25 mouse cellular contexts compared by ENCODE assay signal in the genomic region with DNA sequence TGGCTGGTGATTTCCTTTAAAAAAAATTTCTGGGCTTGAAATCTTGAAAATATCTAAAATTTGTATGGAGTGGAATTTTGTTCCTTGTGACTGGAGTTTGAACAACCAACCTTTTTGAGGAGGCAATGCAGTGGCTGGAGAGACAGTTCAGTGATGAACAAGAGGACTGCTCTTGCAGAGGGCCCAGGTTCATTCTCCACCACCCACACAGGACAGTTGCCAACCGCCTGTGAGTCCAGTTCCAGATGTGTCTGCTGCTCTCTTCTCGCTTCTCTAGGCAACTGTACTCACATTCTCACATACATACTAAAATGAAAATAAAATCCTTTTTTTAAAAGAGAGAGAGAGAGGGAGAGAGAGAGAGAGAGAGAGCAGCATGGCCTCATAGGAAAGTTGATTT.
A peak's percentile ranks its signal among the peaks of the same experiment; 100 is the strongest.
DNase-seq lines count a peak whose midpoint lies in the region; ATAC-seq and TF ChIP-seq lines count a peak whose summit lies in the region.
"Had no signal": no experiment of that assay in that cellular context is flagged by ENCODE, and none has a peak within 500 bp of the region (broad histone marks: within the 10 kb centered on the region; RNA-seq: fewer than 3 reads in every experiment).

No protein-coding gene starts in this region.

- no peak overlapping the region for H3K9ac ChIP-seq in midbrain, embryonic 11.5 days (ENCODE audit: low read length)
- H3K9ac ChIP-seq: forebrain, embryonic 13.5 days; heart, embryonic 12.5 days; heart, embryonic 15.5 days; hindbrain, embryonic 13.5 days; intestine, embryonic 15.5 days had no signal

- H3K4me3 ChIP-seq in layer of hippocampus, adult 2 months = no peak overlapping the region
- H3K4me3 ChIP-seq in midbrain, embryonic 11.5 days (ENCODE audit: low read depth, low read length) = no peak overlapping the region
- H3K4me3 ChIP-seq: forebrain, embryonic 10.5 days; forebrain, embryonic 13.5 days; heart, embryonic 12.5 days; heart, embryonic 15.5 days; hindbrain, embryonic 10.5 days; hindbrain, embryonic 13.5 days; intestine, embryonic 15.5 days had no signal

- peak; percentile 9 for DNase-seq in gastrocnemius, postnatal 10 days
- no peak for DNase-seq in gastrocnemius, postnatal 14 days
- DNase-seq in layer of hippocampus, adult 2 months (ENCODE audit: low spot score in 2 of 2) = no peak
- no peak for DNase-seq in layer of hippocampus, postnatal 36 days
- DNase-seq in NIH3T3 (ENCODE audit: low read depth) = peak; percentile 22
- DNase-seq in midbrain, embryonic 11.5 days (ENCODE audit: low spot score, missing footprints) = no peak
- DNase-seq: adrenal gland, postnatal 10 days; adrenal gland, postnatal 36 days; cerebellum, adult 18-20 months; cerebellum, adult 9-10 months; cerebellum, postnatal 14 days; heart, postnatal 10 days; heart, postnatal 36 days; kidney, adult 11 months had no signal

- 92% methylated on average over 2 of the region's 2 CpGs for WGBS in midbrain, embryonic 11.5 days

- H3K27me3 ChIP-seq in midbrain, embryonic 11.5 days (ENCODE audit: control insufficient read depth, insufficient read depth, low read length) = no peaks in the 10 kb centered on the region
- H3K27me3 ChIP-seq: forebrain, embryonic 13.5 days; heart, embryonic 12.5 days; heart, embryonic 15.5 days; intestine, embryonic 15.5 days had no signal

- no peaks in the 10 kb centered on the region for H3K9me3 ChIP-seq in midbrain, embryonic 11.5 days (ENCODE audit: control insufficient read depth, low read length)
- H3K9me3 ChIP-seq: forebrain, embryonic 10.5 days; forebrain, embryonic 13.5 days; heart, embryonic 12.5 days; heart, embryonic 15.5 days; hindbrain, embryonic 10.5 days; hindbrain, embryonic 13.5 days; intestine, embryonic 15.5 days had no signal

- H3K36me3 ChIP-seq in midbrain, embryonic 11.5 days (ENCODE audit: control insufficient read depth, insufficient read depth, low read length) = no peaks in the 10 kb centered on the region
- H3K36me3 ChIP-seq: forebrain, embryonic 10.5 days; heart, embryonic 12.5 days; heart, embryonic 15.5 days; hindbrain, embryonic 10.5 days; hindbrain, embryonic 13.5 days; intestine, embryonic 15.5 days had no signal

- ATAC-seq in midbrain, embryonic 11.5 days (ENCODE audit: low FRiP score) = no peak
- ATAC-seq: activated CD4-positive, CD25-positive, alpha-beta regulatory T cell, adult 4 months; CD4-positive, CD25-positive, alpha-beta regulatory T cell, adult 4 months; forebrain, embryonic 13.5 days; forebrain, embryonic 16.5 days; hindbrain, embryonic 16.5 days; intestine, embryonic 15.5 days had no signal

- peak overlapping the region; percentile 32 for H3K27ac ChIP-seq in layer of hippocampus, adult 2 months
- H3K27ac ChIP-seq in midbrain, embryonic 11.5 days (ENCODE audit: low read depth, low read length) = no peak overlapping the region
- H3K27ac ChIP-seq: forebrain, embryonic 10.5 days; forebrain, embryonic 13.5 days; heart, embryonic 15.5 days; hindbrain, embryonic 10.5 days; hindbrain, embryonic 13.5 days; intestine, embryonic 15.5 days had no signal

- TF ChIP-seq CTCF in layer of hippocampus, adult 2 months (conservative IDR thresholded peaks at IDR 0.05) = no peak

- no peak overlapping the region for H3K4me2 ChIP-seq in midbrain, embryonic 11.5 days
- H3K4me2 ChIP-seq: forebrain, embryonic 13.5 days; heart, embryonic 12.5 days; heart, embryonic 15.5 days; hindbrain, embryonic 13.5 days; intestine, embryonic 15.5 days had no signal

- intact Hi-C loops in gastrocnemius, postnatal 14 days (cut with DNase I; ENCODE audit: low total_unique reads) = no loop called here

- H3K4me1 ChIP-seq in midbrain, embryonic 11.5 days (ENCODE audit: control insufficient read depth, insufficient read depth, low read length) = no peaks in the 10 kb centered on the region
- H3K4me1 ChIP-seq: forebrain, embryonic 10.5 days; forebrain, embryonic 13.5 days; hindbrain, embryonic 10.5 days had no signal

Comparison
In these comparisons a context has a peak if more than half of its experiments do, and no peak if none do; other contexts are left out.
1. DNase-seq: peak in gastrocnemius, postnatal 10 days (single experiment) and NIH3T3 (single experiment); none in gastrocnemius, postnatal 14 days (single experiment), layer of hippocampus, adult 2 months (0 of 2), layer of hippocampus, postnatal 36 days (0 of 2) and midbrain, embryonic 11.5 days (single experiment).